Mouse (Mus musculus) liver, embryonic 11.5 days (tissue): ENCODE results near the gene Vps18. TPM values are rescaled to one million over a fixed set of nuclear protein-coding genes. Genes with fewer than 3 reads are reported as not detected.

Experiments used
- ATAC-seq: fragments of 200-750 bp; cut with Nextera tagmentation; replicated peaks from 2 replicates; pipeline ENCODE4 v1.8.0; 2017; ENCODE audit warnings: moderate number of reproducible peaks, mild to moderate bottlenecking, moderate TSS enrichment, moderate library complexity; ENCODE audit not compliant: low FRiP score
- DNase-seq: peaks from one replicate; pipeline ENCODE4 v3.0.0-alpha.2; 2017; ENCODE audit warnings: low spot score
- H3K27ac ChIP-seq: fragments of 300-500 bp; sonication (generic); 2 replicates; pipeline ENCODE4 v1.5.1; 2014; ENCODE audit warnings: mild to moderate bottlenecking, low read depth, low read length, control low read depth
- H3K27me3 ChIP-seq: fragments of 300-500 bp; sonication (generic); replicated peaks from 2 replicates; pipeline ENCODE4 v1.6.1; 2014; ENCODE audit warnings: low read length, mixed read lengths; ENCODE audit not compliant: control insufficient read depth, insufficient read depth
- H3K36me3 ChIP-seq: fragments of 300-500 bp; sonication (generic); 2 replicates; pipeline ENCODE4 v1.6.1; 2014; ENCODE audit warnings: mild to moderate bottlenecking, low read length, moderate library complexity, mixed read lengths; ENCODE audit not compliant: control insufficient read depth, insufficient read depth
- H3K4me1 ChIP-seq: fragments of 300-500 bp; sonication (generic); replicated peaks from 2 replicates; pipeline ENCODE4 v1.6.1; 2014; ENCODE audit warnings: low read length, mixed read lengths; ENCODE audit not compliant: control insufficient read depth, insufficient read depth
- H3K4me2 ChIP-seq: fragments of 300-500 bp; sonication (generic); 2 replicates; pipeline ENCODE4 v1.6.1; 2014; ENCODE audit warnings: mild to moderate bottlenecking, control low read depth, moderate library complexity
- H3K4me3 ChIP-seq: fragments of 300-500 bp; sonication (generic); 2 replicates; pipeline ENCODE4 v1.5.1; 2014; ENCODE audit warnings: low read depth, low read length, control low read depth
- H3K9ac ChIP-seq: fragments of 300-500 bp; sonication (generic); 2 replicates; pipeline ENCODE4 v1.6.1; 2014; ENCODE audit warnings: low read depth, low read length, control low read depth
- H3K9me3 ChIP-seq: fragments of 300-500 bp; sonication (generic); 2 replicates; pipeline ENCODE4 v1.6.1; 2016; ENCODE audit warnings: low read length, inconsistent platforms, mixed read lengths; ENCODE audit not compliant: control insufficient read depth
- WGBS: fragments of 180-500 bp; shearing (Covaris S2); extraction: QIAGEN DNeasy Blood & Tissue Kit; methylation state at CpG from one replicate; pipeline ENCODE4 v1.1.7; 2014; 5-methylcytosine and 5-hydroxymethylcytosine counted together
- polyA plus RNA-seq: library from polyadenylated mRNA; unstranded; fragments of >200 nt; fragmentation: Nextera tagmentation; extraction: Ambion mirVana; gene quantifications from 2 replicates; pipeline ENCODE4 v1.2.1, GENCODE M21; 2014

The Vps18 gene
- polyA plus RNA-seq, 1 experiment from 2014 or later: 14.0 TPM

GRCm38 (mm10) chr2:119274126-119274525 lies 14.4 kb upstream of the Vps18 start:
- DNase-seq: no peak

GRCm38 (mm10) chr2:119276926-119277325 lies 11.6 kb upstream of the Vps18 start:
- Histone ChIP-seq H3K36me3 (no peaks in the 10 kb centered on the region), H3K4me1 (no peaks in the 10 kb centered on the region), H3K9ac (no peak overlapping the region), H3K4me3 (no peak overlapping the region), H3K9me3 (no peaks in the 10 kb centered on the region), H3K27ac (no peak overlapping the region), H3K27me3 (no peaks in the 10 kb centered on the region), H3K4me2 (no peak overlapping the region)
- ATAC-seq (no peak), DNase-seq (no peak)
- 63% methylated on average over 7 of the region's 7 CpGs for WGBS

More at GRCm38 (mm10) chr2:119274126-119274525, 14.4 kb upstream of the Vps18 start:
- Histone ChIP-seq H3K4me1 (0 out of 2 replicates have a peak, but pooled peaks cover 2% of the 10 kb centered on the region), H3K9ac (no peak overlapping the region), H3K4me3 (no peak overlapping the region), H3K4me2 (no peak overlapping the region), H3K27ac (no peak overlapping the region), H3K9me3 (no peaks in the 10 kb centered on the region), H3K27me3 (peaks cover 11% of the 10 kb centered on the region), H3K36me3 (no peaks in the 10 kb centered on the region)
- no peak for ATAC-seq
- 73% methylated on average over 1 of the region's 1 CpGs for WGBS

GRCm38 (mm10) chr2:119277810-119278209 lies 10.7 kb upstream of the Vps18 start:
- no peaks in the 10 kb centered on the region for H3K36me3 ChIP-seq
- no peak overlapping the region for H3K27ac ChIP-seq
- H3K27me3 ChIP-seq: no peaks in the 10 kb centered on the region
- no peak overlapping the region for H3K4me2 ChIP-seq
- WGBS: 87% methylated on average over 23 of the region's 23 CpGs
- H3K4me1 ChIP-seq: no peaks in the 10 kb centered on the region
- no peak for DNase-seq
- H3K9ac ChIP-seq: no peak overlapping the region
- no peaks in the 10 kb centered on the region for H3K9me3 ChIP-seq
- ATAC-seq: no peak
- H3K4me3 ChIP-seq: no peak overlapping the region

- Histone ChIP-seq H3K4me2 (no peak overlapping the region), H3K9ac (no peak overlapping the region), H3K27ac (no peak overlapping the region), H3K36me3 (no peaks in the 10 kb centered on the region), H3K4me1 (no peaks in the 10 kb centered on the region), H3K9me3 (no peaks in the 10 kb centered on the region), H3K27me3 (no peaks in the 10 kb centered on the region), H3K4me3 (no peak overlapping the region)
- ATAC-seq (no peak), DNase-seq (no peak)
- WGBS: 70% methylated on average over 7 of the region's 7 CpGs
Observed at GRCm38 (mm10) chr2:119281899-119282565, 6.5 kb upstream of the Vps18 start.

- no peak overlapping the region for H3K27ac ChIP-seq
- no peak overlapping the region for H3K4me3 ChIP-seq
- H3K4me1 ChIP-seq: no peaks in the 10 kb centered on the region; the same call in 1 of the 2 replicates
- no peaks in the 10 kb centered on the region for H3K9me3 ChIP-seq
- H3K36me3 ChIP-seq: no peaks in the 10 kb centered on the region; the same call in 1 of the 2 replicates
- H3K9ac ChIP-seq: no peak overlapping the region
- no peak for ATAC-seq
- H3K4me2 ChIP-seq: no peak overlapping the region
- WGBS: 94% methylated on average over 5 of the region's 5 CpGs
- DNase-seq: no peak
- H3K27me3 ChIP-seq: no peaks in the 10 kb centered on the region
Observed at GRCm38 (mm10) chr2:119287372-119287771, 1.2 kb upstream of the Vps18 start.

- peaks cover 11% of the 10 kb centered on the region for H3K36me3 ChIP-seq
- peak; percentile 25; the same call in 1 of the 2 replicates for ATAC-seq
Observed at GRCm38 (mm10) chr2:119289014-119289416, 475 bp downstream of the Vps18 start.

GRCm38 (mm10) chr2:119292281-119292680 lies 3.7 kb downstream of the Vps18 start:
- Histone ChIP-seq H3K4me1 (no peaks in the 10 kb centered on the region; the same call in 1 of the 2 replicates), H3K9me3 (no peaks in the 10 kb centered on the region), H3K36me3 (peaks cover 26% of the 10 kb centered on the region), H3K4me3 (no peak overlapping the region), H3K27ac (no peak overlapping the region), H3K27me3 (no peaks in the 10 kb centered on the region), H3K4me2 (no peak overlapping the region), H3K9ac (no peak overlapping the region)
- WGBS: 86% methylated on average over 5 of the region's 5 CpGs
- ATAC-seq (no peak), DNase-seq (no peak)

More at GRCm38 (mm10) chr2:119289014-119289416, 475 bp downstream of the Vps18 start:
- WGBS: under 1% methylated on average over 11 of the region's 11 CpGs
- H3K4me1 ChIP-seq: no peaks in the 10 kb centered on the region; the same call in 1 of the 2 replicates
- H3K4me2 ChIP-seq: peak overlapping the region; percentile 88
- H3K9ac ChIP-seq: peak overlapping the region; percentile 80
- DNase-seq: no peak
- H3K4me3 ChIP-seq: peak overlapping the region; percentile 79
- no peaks in the 10 kb centered on the region for H3K27me3 ChIP-seq
- no peak overlapping the region for H3K27ac ChIP-seq
- H3K9me3 ChIP-seq: no peaks in the 10 kb centered on the region

GRCm38 (mm10) chr2:119292852-119293251 lies 4.3 kb downstream of the Vps18 start:
- DNase-seq: no peak

GRCm38 (mm10) chr2:119293311-119293710 lies 4.8 kb downstream of the Vps18 start:
- H3K27ac ChIP-seq: no peak overlapping the region
- H3K9ac ChIP-seq: no peak overlapping the region
- no peaks in the 10 kb centered on the region; the same call in 1 of the 2 replicates for H3K4me1 ChIP-seq
- DNase-seq (no peak), ATAC-seq (no peak)
- H3K9me3 ChIP-seq: no peaks in the 10 kb centered on the region
- WGBS: 94% methylated on average over 17 of the region's 17 CpGs
- no peak overlapping the region for H3K4me2 ChIP-seq
- no peaks in the 10 kb centered on the region for H3K27me3 ChIP-seq
- H3K36me3 ChIP-seq: peaks cover 28% of the 10 kb centered on the region
- no peak overlapping the region for H3K4me3 ChIP-seq

More at GRCm38 (mm10) chr2:119292852-119293251, 4.3 kb downstream of the Vps18 start:
- Histone ChIP-seq H3K9me3 (no peaks in the 10 kb centered on the region), H3K9ac (no peak overlapping the region), H3K4me1 (no peaks in the 10 kb centered on the region; the same call in 1 of the 2 replicates), H3K27me3 (no peaks in the 10 kb centered on the region), H3K27ac (no peak overlapping the region), H3K4me3 (no peak overlapping the region), H3K36me3 (peaks cover 28% of the 10 kb centered on the region), H3K4me2 (no peak overlapping the region)
- ATAC-seq: no peak
- WGBS: 91% methylated on average over 17 of the region's 17 CpGs
